Mouse (Mus musculus): ENCODE results near the gene 6030452D12Rik. TPM values are rescaled to one million over a fixed set of nuclear protein-coding genes. Genes with fewer than 3 reads are reported as not detected.

Gene 6030452D12Rik
- total RNA-seq (2014; fragmentation: Nextera tagmentation) (not detected in 2 replicates), total RNA-seq (2017) (not detected in 2 replicates), polyA plus RNA-seq (2012) (not detected in 2 replicates)

DNA sequence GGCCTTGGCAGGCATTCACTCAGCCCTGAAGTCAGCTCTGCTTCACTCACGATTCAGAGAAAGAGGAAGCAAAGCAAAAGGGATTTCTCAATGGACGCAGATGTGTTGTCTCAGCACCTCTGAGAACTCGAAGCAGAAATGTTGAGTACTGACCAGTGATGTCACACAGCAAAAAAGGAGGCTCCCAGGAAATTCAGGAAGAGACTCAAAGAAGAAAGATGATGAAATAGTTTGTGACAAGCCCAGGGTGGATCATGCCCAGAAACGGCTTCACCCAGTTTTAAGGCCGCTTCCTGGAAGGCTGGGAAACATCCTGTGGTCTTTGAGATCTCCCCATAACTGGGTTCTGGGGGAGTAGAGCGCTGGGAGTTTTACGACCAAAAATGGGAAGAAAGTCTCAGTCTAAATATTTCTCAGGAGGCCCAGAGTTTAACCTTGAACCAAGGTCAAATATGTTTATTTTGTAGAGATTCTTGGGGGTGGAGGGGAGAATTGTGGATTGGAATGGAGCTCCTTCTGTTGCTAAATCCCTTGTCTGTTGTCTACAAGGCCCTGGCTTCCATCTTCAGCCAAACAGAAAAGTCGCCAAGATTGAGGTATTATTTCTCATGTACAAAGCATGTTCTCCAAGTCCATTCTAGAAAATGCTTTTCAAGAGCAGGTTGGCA, at the start of gene 6030452D12Rik:
6030452D12Rik (plus strand) TSS at position 505 of the 668 bp plus-strand sequence.
- ATAC-seq (ENCODE audit: extremely low read depth, insufficient number of reproducible peaks, low FRiP score, poor library complexity, severe bottlenecking) (no peak), DNase-seq (ENCODE audit: low spot score) (no peak)
- Histone ChIP-seq H3K4me3 (ENCODE audit: low read depth, low read length) (no peak within 1 kb of the TSS), H3K27me3 (ENCODE audit: insufficient read depth, low read length) (no peaks in the 10 kb centered on the region), H3K36me3 (replicated peaks) (no peaks in the 10 kb centered on the region), H3K9me3 (replicated peaks) (0 out of 2 replicates have a peak, but pooled peaks cover 6% of the 10 kb centered on the region), H3K4me1 (ENCODE audit: insufficient read depth, low read depth, low read length) (no peaks in the 10 kb centered on the region)
- TF ChIP-seq CTCF (IDR thresholded peaks at IDR 0.05; ENCODE audit: low read depth, low read length) (no peak), POLR2AphosphoS5 (IDR thresholded peaks at IDR 0.05; ENCODE audit: insufficient replicate concordance, low read depth, low read length) (no peak), GATA2 (IDR thresholded peaks at IDR 0.05; ENCODE audit: borderline replicate concordance, low read depth, low read length) (no peak)

DNA sequence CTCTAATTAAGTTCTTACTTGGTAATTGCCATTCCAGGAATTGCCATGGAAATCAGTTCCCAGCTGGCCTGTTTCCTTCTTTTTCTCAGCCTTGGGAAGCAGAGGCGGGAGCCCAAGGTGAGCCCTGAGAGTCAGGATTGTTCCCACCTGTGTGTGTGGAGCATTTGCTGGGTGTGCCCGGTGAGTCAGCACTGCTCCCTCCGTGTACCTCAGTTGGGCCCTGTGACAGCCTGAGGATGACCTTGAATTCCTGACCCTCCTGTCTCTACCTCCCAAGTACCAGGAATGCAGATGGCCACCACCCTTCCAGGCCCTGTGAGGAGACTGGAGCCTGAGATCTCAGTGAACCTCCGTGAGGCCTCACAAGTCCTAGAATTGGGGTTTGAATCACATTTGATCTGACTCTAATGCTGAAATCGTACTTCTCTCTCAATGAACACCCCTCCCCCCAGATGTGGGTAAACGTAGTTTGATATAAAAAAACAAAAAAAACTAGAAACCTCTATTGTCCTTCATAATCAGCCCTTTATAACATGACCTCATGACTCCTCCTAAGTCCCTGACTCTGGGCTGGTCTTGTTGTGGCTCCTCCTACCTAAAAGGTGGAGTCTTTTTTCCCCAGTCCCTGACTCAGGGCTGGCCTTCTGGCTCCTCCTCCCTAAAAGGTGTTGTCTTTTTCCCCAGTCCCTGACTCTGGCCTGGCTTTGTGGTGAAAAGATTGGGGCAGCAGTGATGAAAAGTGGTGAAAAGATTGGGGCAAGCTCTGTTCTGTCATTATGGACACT, 48.8 kb upstream of the 6030452D12Rik start:
- TF ChIP-seq GATA2 (IDR thresholded peaks at IDR 0.05; ENCODE audit: borderline replicate concordance, low read depth, low read length) (no peak), TAL1 (conservative IDR thresholded peaks at IDR 0.05; ENCODE audit: low read depth, low read length) (no peak), GATA1 (IDR thresholded peaks at IDR 0.05; ENCODE audit: borderline replicate concordance, low read length) (no peak), POLR2AphosphoS5 (IDR thresholded peaks at IDR 0.05; ENCODE audit: insufficient replicate concordance, low read depth, low read length) (no peak), CTCF (IDR thresholded peaks at IDR 0.05; ENCODE audit: low read depth, low read length) (no peak)
- H3K9me3 ChIP-seq (replicated peaks) = no peaks in the 10 kb centered on the region; the same call in 1 of the 2 replicates
- H3K4me3 ChIP-seq (ENCODE audit: low read depth, low read length) = no peak overlapping the region
- H3K36me3 ChIP-seq (replicated peaks) = no peaks in the 10 kb centered on the region
- DNase-seq (ENCODE audit: low spot score) = no peak
- no peaks in the 10 kb centered on the region for H3K4me1 ChIP-seq (ENCODE audit: insufficient read depth, low read depth, low read length)
- ATAC-seq (ENCODE audit: extremely low read depth, insufficient number of reproducible peaks, low FRiP score, poor library complexity, severe bottlenecking) = no peak
- no peaks in the 10 kb centered on the region for H3K27me3 ChIP-seq (ENCODE audit: insufficient read depth, low read length)

DNA sequence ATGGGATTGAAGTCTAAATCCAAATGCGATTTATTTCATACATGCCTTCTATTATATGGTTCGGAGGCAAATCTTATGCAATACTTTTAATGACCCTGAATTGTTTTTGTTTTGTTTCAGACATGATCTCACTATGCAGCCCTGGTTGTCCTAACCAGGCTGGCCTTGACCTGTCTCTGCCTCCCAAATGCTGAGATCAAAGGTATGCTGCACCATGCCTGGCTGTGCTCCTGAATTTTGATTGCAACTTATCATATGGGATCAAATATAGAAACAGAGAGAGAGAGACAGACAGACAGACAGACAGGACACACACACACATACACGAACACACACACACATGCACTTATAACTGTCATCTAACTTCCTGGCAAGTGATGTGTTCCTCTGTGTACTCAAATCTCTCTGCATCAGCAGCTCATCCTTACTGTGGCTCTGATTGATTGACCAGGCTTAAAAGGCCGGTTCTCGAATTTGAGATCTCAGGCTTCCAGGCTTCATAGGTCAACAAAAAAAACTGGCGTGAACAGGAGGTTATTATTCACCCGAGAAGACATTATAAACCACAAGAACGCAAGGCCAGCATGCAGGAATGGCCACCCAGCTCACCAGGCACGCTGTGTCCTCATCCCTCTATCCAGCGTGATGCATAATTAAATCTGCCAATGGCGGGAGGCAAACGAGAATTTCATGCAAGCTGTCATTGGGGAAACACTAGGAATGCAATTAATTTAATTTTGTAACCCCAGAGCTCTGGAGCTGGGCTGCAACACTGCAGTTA, 47.4 kb upstream of the 6030452D12Rik start:
- DNase-seq (ENCODE audit: low spot score) = no peak
- ATAC-seq (ENCODE audit: extremely low read depth, insufficient number of reproducible peaks, low FRiP score, poor library complexity, severe bottlenecking) = no peak
- Histone ChIP-seq H3K36me3 (replicated peaks) (no peaks in the 10 kb centered on the region), H3K9me3 (replicated peaks) (no peaks in the 10 kb centered on the region), H3K4me1 (ENCODE audit: insufficient read depth, low read depth, low read length) (no peaks in the 10 kb centered on the region), H3K27me3 (ENCODE audit: insufficient read depth, low read length) (no peaks in the 10 kb centered on the region), H3K4me3 (ENCODE audit: low read depth, low read length) (no peak overlapping the region)
- no peak for TF ChIP-seq GATA2 (IDR thresholded peaks at IDR 0.05; ENCODE audit: borderline replicate concordance, low read depth, low read length)

DNA sequence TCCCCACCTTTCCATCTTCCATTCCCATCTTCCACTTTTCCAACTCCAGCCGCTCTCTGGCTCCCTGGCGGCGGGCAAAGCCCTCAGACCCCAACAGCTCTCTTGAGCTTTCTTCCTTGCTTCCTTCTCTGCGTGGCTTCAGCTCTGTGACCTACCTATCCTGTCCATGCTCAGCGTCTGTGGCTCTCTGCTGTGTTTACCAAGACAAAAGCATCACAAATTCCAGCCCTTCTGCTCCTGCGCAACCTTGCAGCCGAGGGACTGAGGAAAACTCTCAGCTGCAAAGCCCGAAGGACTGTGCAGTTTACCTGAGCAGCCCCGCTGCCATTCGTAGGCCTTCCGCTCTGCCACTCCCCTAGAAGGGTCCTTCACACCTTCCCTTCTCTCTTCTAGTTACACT, 46.3 kb upstream of the 6030452D12Rik start:
- TF ChIP-seq TAL1 (conservative IDR thresholded peaks at IDR 0.05; ENCODE audit: low read depth, low read length) (no peak), POLR2AphosphoS5 (IDR thresholded peaks at IDR 0.05; ENCODE audit: insufficient replicate concordance, low read depth, low read length) (no peak), CTCF (IDR thresholded peaks at IDR 0.05; ENCODE audit: low read depth, low read length) (no peak), GATA2 (IDR thresholded peaks at IDR 0.05; ENCODE audit: borderline replicate concordance, low read depth, low read length) (no peak), GATA1 (IDR thresholded peaks at IDR 0.05; ENCODE audit: borderline replicate concordance, low read length) (no peak)
- no peaks in the 10 kb centered on the region for H3K9me3 ChIP-seq (replicated peaks)
- no peak overlapping the region for H3K4me3 ChIP-seq (ENCODE audit: low read depth, low read length)
- no peak for ATAC-seq (ENCODE audit: extremely low read depth, insufficient number of reproducible peaks, low FRiP score, poor library complexity, severe bottlenecking)
- no peak for DNase-seq (ENCODE audit: low spot score)
- no peaks in the 10 kb centered on the region for H3K4me1 ChIP-seq (ENCODE audit: insufficient read depth, low read depth, low read length)
- H3K36me3 ChIP-seq (replicated peaks) = no peaks in the 10 kb centered on the region
- H3K27me3 ChIP-seq (ENCODE audit: insufficient read depth, low read length) = no peaks in the 10 kb centered on the region

DNA sequence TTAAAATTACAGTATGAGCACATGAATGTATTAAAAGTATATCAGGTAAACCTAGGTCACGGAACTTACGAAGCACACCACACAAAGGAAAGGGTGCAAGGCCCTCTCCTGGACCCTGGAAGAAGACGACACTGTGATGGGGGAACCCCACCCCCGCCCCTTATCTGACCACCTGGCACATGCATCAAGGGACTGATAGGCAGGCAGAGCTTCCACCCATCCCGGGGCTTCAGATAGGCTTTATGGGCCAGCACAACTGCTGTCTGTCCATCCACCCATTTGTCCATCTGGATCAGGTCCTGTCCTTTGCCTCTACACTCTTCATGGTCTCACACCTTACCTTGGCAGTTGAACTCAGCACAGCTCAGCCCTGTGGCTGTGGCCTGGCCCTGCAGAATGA, 38.2 kb upstream of the 6030452D12Rik start:
- Histone ChIP-seq H3K27me3 (ENCODE audit: insufficient read depth, low read length) (peaks cover 2% of the 10 kb centered on the region; the same call in 1 of the 2 replicates), H3K36me3 (replicated peaks) (no peaks in the 10 kb centered on the region), H3K4me3 (ENCODE audit: low read depth, low read length) (no peak overlapping the region), H3K9me3 (replicated peaks) (no peaks in the 10 kb centered on the region), H3K4me1 (ENCODE audit: insufficient read depth, low read depth, low read length) (no peaks in the 10 kb centered on the region)
- no peak for ATAC-seq (ENCODE audit: extremely low read depth, insufficient number of reproducible peaks, low FRiP score, poor library complexity, severe bottlenecking)
- TF ChIP-seq CTCF (IDR thresholded peaks at IDR 0.05; ENCODE audit: low read depth, low read length) (no peak), TAL1 (conservative IDR thresholded peaks at IDR 0.05; ENCODE audit: low read depth, low read length) (no peak), GATA2 (IDR thresholded peaks at IDR 0.05; ENCODE audit: borderline replicate concordance, low read depth, low read length) (no peak), GATA1 (IDR thresholded peaks at IDR 0.05; ENCODE audit: borderline replicate concordance, low read length) (no peak), POLR2AphosphoS5 (IDR thresholded peaks at IDR 0.05; ENCODE audit: insufficient replicate concordance, low read depth, low read length) (no peak)
- DNase-seq (ENCODE audit: low spot score) = no peak

DNA sequence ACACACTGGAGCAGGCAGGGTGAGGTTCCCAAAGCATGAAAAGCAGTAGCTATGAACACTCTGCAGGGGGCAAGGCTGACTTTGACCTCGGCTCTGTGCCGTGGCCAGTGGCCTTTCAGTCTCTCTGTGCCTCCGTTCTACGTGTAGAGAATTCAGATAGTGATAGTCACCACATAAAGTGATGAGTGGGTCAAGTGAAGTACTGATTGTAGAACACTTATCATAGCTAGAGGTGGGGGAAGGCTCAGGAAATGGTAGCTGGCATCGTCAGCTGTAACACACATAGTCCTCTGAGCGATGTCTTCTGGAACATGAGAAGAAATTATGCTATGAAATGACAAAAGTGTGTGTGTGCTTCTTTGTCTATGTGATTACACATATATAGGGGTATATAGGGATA, 36.5 kb upstream of the 6030452D12Rik start:
- Histone ChIP-seq H3K9me3 (replicated peaks) (no peaks in the 10 kb centered on the region), H3K4me1 (ENCODE audit: insufficient read depth, low read depth, low read length) (no peaks in the 10 kb centered on the region), H3K4me3 (ENCODE audit: low read depth, low read length) (no peak overlapping the region), H3K27me3 (ENCODE audit: insufficient read depth, low read length) (peaks cover 2% of the 10 kb centered on the region; the same call in 1 of the 2 replicates), H3K36me3 (replicated peaks) (no peaks in the 10 kb centered on the region)
- DNase-seq (ENCODE audit: low spot score) (no peak), ATAC-seq (ENCODE audit: extremely low read depth, insufficient number of reproducible peaks, low FRiP score, poor library complexity, severe bottlenecking) (no peak)
- no peak for TF ChIP-seq TAL1 (conservative IDR thresholded peaks at IDR 0.05; ENCODE audit: low read depth, low read length)
- no peak for TF ChIP-seq GATA1 (IDR thresholded peaks at IDR 0.05; ENCODE audit: borderline replicate concordance, low read length)
- TF ChIP-seq GATA2 (IDR thresholded peaks at IDR 0.05; ENCODE audit: borderline replicate concordance, low read depth, low read length) = no peak
- no peak for TF ChIP-seq CTCF (IDR thresholded peaks at IDR 0.05; ENCODE audit: low read depth, low read length)
- TF ChIP-seq POLR2AphosphoS5 (IDR thresholded peaks at IDR 0.05; ENCODE audit: insufficient replicate concordance, low read depth, low read length) = no peak
